Mouse (Mus musculus) stomach, postnatal 0 days (tissue): Measurements from ENCODE around the gene Malsu1. TPM values are rescaled to one million over a fixed set of nuclear protein-coding genes. Genes with fewer than 3 reads are reported as not detected.

Source experiments
- ATAC-seq: fragments of 200-750 bp; cut with Nextera tagmentation; 2 replicates; pipeline ENCODE4 v1.8.0; 2017; ENCODE audit not compliant: low FRiP score, low TSS enrichment
- DNase-seq: peaks from one replicate; pipeline ENCODE4 v3.0.0-alpha.2; 2016; ENCODE audit warnings: low spot score
- H3K27ac ChIP-seq: fragments of 300-500 bp; sonication (generic); replicated peaks from 2 replicates; pipeline ENCODE4 v1.5.1; 2014; ENCODE audit warnings: mild to moderate bottlenecking, control low read depth
- H3K27me3 ChIP-seq: fragments of 300-500 bp; sonication (generic); 2 replicates; pipeline ENCODE4 v1.6.1; 2014; ENCODE audit warnings: low read length; ENCODE audit not compliant: control insufficient read depth, insufficient read depth
- H3K36me3 ChIP-seq: fragments of 300-500 bp; sonication (generic); 2 replicates; pipeline ENCODE4 v1.6.1; 2014; ENCODE audit warnings: low read length, mixed read lengths; ENCODE audit not compliant: control insufficient read depth, insufficient read depth
- H3K4me1 ChIP-seq: fragments of 300-500 bp; sonication (generic); replicated peaks from 2 replicates; pipeline ENCODE4 v1.6.1; 2014; ENCODE audit warnings: antibody characterized with exemption; ENCODE audit not compliant: control insufficient read depth, insufficient read depth
- H3K4me2 ChIP-seq: fragments of 300-500 bp; sonication (generic); replicated peaks from 2 replicates; pipeline ENCODE4 v1.6.1; 2014; ENCODE audit warnings: low read depth, mild to moderate bottlenecking, control low read depth, moderate library complexity
- H3K4me3 ChIP-seq: fragments of 300-500 bp; sonication (generic); 2 replicates; pipeline ENCODE4 v1.5.1; 2014; ENCODE audit warnings: low read depth, low read length, control low read depth
- H3K9ac ChIP-seq: fragments of 300-500 bp; sonication (generic); 2 replicates; pipeline ENCODE4 v1.6.1; 2014; ENCODE audit warnings: mild to moderate bottlenecking, low read length, control low read depth, mixed read lengths
- H3K9me3 ChIP-seq: fragments of 300-500 bp; sonication (generic); 2 replicates; pipeline ENCODE4 v1.6.1; 2016; ENCODE audit warnings: low read length; ENCODE audit not compliant: control insufficient read depth
- CTCF ChIP-seq: IDR thresholded peaks from 2 replicates; pipeline ENCODE4 v1.5.1; 2016; ENCODE audit warnings: antibody characterized with exemption, low read depth, mild to moderate bottlenecking, moderate library complexity
- EP300 ChIP-seq: optimal IDR thresholded peaks from 2 replicates; pipeline ENCODE3; 2016; ENCODE audit warnings: antibody characterized with exemption
- WGBS: fragments of 180-500 bp; shearing (Covaris S2); extraction: QIAGEN DNeasy Blood & Tissue Kit; methylation state at CpG from one replicate; pipeline ENCODE4 v1.1.7; 2014; 5-methylcytosine and 5-hydroxymethylcytosine counted together
- polyA plus RNA-seq: library from polyadenylated mRNA; unstranded; fragments of >200 nt; fragmentation: Nextera tagmentation; extraction: Ambion mirVana; gene quantifications from 2 replicates; pipeline ENCODE4 v1.2.1, GENCODE M21; 2015

Gene Malsu1
- polyA plus RNA-seq, 1 experiment from 2014 or later = 87.6 TPM

- H3K4me3 ChIP-seq = no peak overlapping the region
- H3K4me2 ChIP-seq = no peak overlapping the region
- H3K4me1 ChIP-seq = no peaks in the 10 kb centered on the region
- WGBS = 81% methylated on average over 4 of the region's 4 CpGs
- TF ChIP-seq EP300 = no peak
- no peak for TF ChIP-seq CTCF
- no peak overlapping the region for H3K9ac ChIP-seq
- no peaks in the 10 kb centered on the region for H3K27me3 ChIP-seq
- no peak overlapping the region for H3K27ac ChIP-seq
- ATAC-seq (no peak), DNase-seq (no peak)
- no peaks in the 10 kb centered on the region for H3K9me3 ChIP-seq
- peaks cover 25% of the 10 kb centered on the region; the same call in 1 of the 2 replicates for H3K36me3 ChIP-seq
Observed at GRCm38 (mm10) chr6:49083008-49083407, 9.4 kb downstream of the Malsu1 start.

- H3K27me3 ChIP-seq = no peaks in the 10 kb centered on the region
- WGBS = 89% methylated on average over 10 of the region's 10 CpGs
- H3K36me3 ChIP-seq = no peaks in the 10 kb centered on the region; the same call in 1 of the 2 replicates
Observed at GRCm38 (mm10) chr6:49094968-49095367, 21.4 kb downstream of the Malsu1 start.

GRCm38 (mm10) chr6:49096421-49096820, 22.8 kb downstream of the Malsu1 start:
- Histone ChIP-seq H3K27ac (peak overlapping the region; percentile 88), H3K4me1 (peaks cover 11% of the 10 kb centered on the region), H3K4me2 (peak overlapping the region; percentile 45), H3K4me3 (no peak overlapping the region), H3K9me3 (no peaks in the 10 kb centered on the region), H3K27me3 (no peaks in the 10 kb centered on the region), H3K36me3 (no peaks in the 10 kb centered on the region; the same call in 1 of the 2 replicates), H3K9ac (no peak overlapping the region)
- DNase-seq (peak; percentile 47), ATAC-seq (peak; percentile 61)
- WGBS = 29% methylated on average over 7 of the region's 7 CpGs
- TF ChIP-seq CTCF (peak; percentile 41), EP300 (no peak)

More at GRCm38 (mm10) chr6:49094968-49095367, 21.4 kb downstream of the Malsu1 start:
- no peak for TF ChIP-seq CTCF
- TF ChIP-seq EP300 = no peak
- Histone ChIP-seq H3K4me3 (no peak overlapping the region), H3K4me2 (no peak overlapping the region), H3K9me3 (no peaks in the 10 kb centered on the region), H3K4me1 (peaks cover 11% of the 10 kb centered on the region), H3K9ac (no peak overlapping the region), H3K27ac (no peak overlapping the region)
- ATAC-seq = no peak
- no peak for DNase-seq

GRCm38 (mm10) chr6:49096933-49097461, 23.4 kb downstream of the Malsu1 start:
- no peak for TF ChIP-seq CTCF
- no peak for TF ChIP-seq EP300
- peak; percentile 91 for ATAC-seq
- peak; percentile 89 for DNase-seq
- peak overlapping the region; percentile 8; the same call in 1 of the 2 replicates for H3K4me3 ChIP-seq
- H3K27ac ChIP-seq = peak overlapping the region; percentile 88
- peak overlapping the region; percentile 45 for H3K4me2 ChIP-seq
- 8% methylated on average over 13 of the region's 13 CpGs for WGBS
- no peaks in the 10 kb centered on the region for H3K27me3 ChIP-seq
- H3K9me3 ChIP-seq = no peaks in the 10 kb centered on the region
- H3K9ac ChIP-seq = 0 out of 2 replicates have a peak overlapping the region, but pooled peaks have one; percentile 1
- H3K4me1 ChIP-seq = peaks cover 11% of the 10 kb centered on the region
- no peaks in the 10 kb centered on the region for H3K36me3 ChIP-seq

- ATAC-seq (peak; percentile 16; the same call in 1 of the 2 replicates), DNase-seq (no peak)
- WGBS = 49% methylated on average over 5 of the region's 5 CpGs
- Histone ChIP-seq H3K27ac (peak overlapping the region; percentile 88), H3K4me2 (peak overlapping the region; percentile 45), H3K4me1 (peaks cover 11% of the 10 kb centered on the region), H3K4me3 (0 out of 2 replicates have a peak overlapping the region, but pooled peaks have one; percentile 8), H3K9ac (no peak overlapping the region), H3K27me3 (no peaks in the 10 kb centered on the region), H3K36me3 (no peaks in the 10 kb centered on the region; the same call in 1 of the 2 replicates), H3K9me3 (no peaks in the 10 kb centered on the region)
- TF ChIP-seq EP300 (no peak), CTCF (no peak)
Observed at GRCm38 (mm10) chr6:49097596-49098110, 24.1 kb downstream of the Malsu1 start.

GRCm38 (mm10) chr6:49099086-49099485, 25.5 kb downstream of the Malsu1 start:
- DNase-seq (no peak), ATAC-seq (no peak)
- Histone ChIP-seq H3K9ac (no peak overlapping the region), H3K36me3 (peaks cover 5% of the 10 kb centered on the region; the same call in 1 of the 2 replicates), H3K27me3 (no peaks in the 10 kb centered on the region), H3K4me3 (no peak overlapping the region), H3K4me1 (peaks cover 11% of the 10 kb centered on the region), H3K9me3 (no peaks in the 10 kb centered on the region), H3K4me2 (no peak overlapping the region), H3K27ac (no peak overlapping the region)
- TF ChIP-seq CTCF = no peak
- no peak for TF ChIP-seq EP300
- 70% methylated on average over 1 of the region's 1 CpGs for WGBS
